Mouse (Mus musculus) small intestine, adult 2 months (tissue): ENCODE results near the gene Fuca1.

Experiments used
- CTCF ChIP-seq: fragments of 200-500 bp; IDR thresholded peaks from 2 replicates; pipeline ENCODE4 v1.5.1; 2012; ENCODE audit warnings: low read depth, mild to moderate bottlenecking, control low read depth, inconsistent platforms, low read length, moderate library complexity, mixed read lengths; ENCODE audit not compliant: insufficient replicate concordance, insufficient read length; ENCODE audit errors: extremely low read depth
- POLR2A ChIP-seq: fragments of 200-500 bp; IDR thresholded peaks from 2 replicates; pipeline ENCODE4 v1.6.1; 2012; ENCODE audit warnings: low read depth, mild to moderate bottlenecking, control low read depth, inconsistent platforms, low read length, moderate library complexity

- no peak for TF ChIP-seq POLR2A
- no peak for TF ChIP-seq CTCF
These were observed 18.3 kb downstream of the Fuca1 start for GRCm38 (mm10) chr4:135938858-135939257.
